In genomic region chr6:127401419-127401818, GRCm38 (mm10) we compare ENCODE assay signal across 24 mouse cellular contexts. TPM values are rescaled to one million over a fixed set of nuclear protein-coding genes. Genes with fewer than 3 reads are reported as not detected.
DNase-seq lines count a peak whose midpoint lies in the region; ATAC-seq and TF ChIP-seq lines count a peak whose summit lies in the region.
"Had no signal": no experiment of that assay in that cellular context is flagged by ENCODE, and none has a peak within 500 bp of the region (broad histone marks: within the 10 kb centered on the region; RNA-seq: fewer than 3 reads in every experiment).

No protein-coding gene starts in this region.

- H3K27me3 ChIP-seq in forebrain, embryonic 13.5 days, result no peaks in the 10 kb centered on the region
- no peaks in the 10 kb centered on the region for H3K27me3 ChIP-seq in forebrain, embryonic 14.5 days (replicated peaks; ENCODE audit: control insufficient read depth, insufficient read depth, low read length)
- H3K27me3 ChIP-seq in CH12.LX (replicated peaks), result no peaks in the 10 kb centered on the region
- H3K27me3 ChIP-seq in hindbrain, embryonic 16.5 days (replicated peaks; ENCODE audit: control insufficient read depth, insufficient read depth, low read length), result no peaks in the 10 kb centered on the region; the same call in 1 of the 2 replicates
- H3K27me3 ChIP-seq in hindbrain, embryonic 11.5 days (ENCODE audit: control insufficient read depth, insufficient read depth, low read length), result no peaks in the 10 kb centered on the region
- H3K27me3 ChIP-seq: embryonic facial prominence, embryonic 15.5 days; hindbrain, embryonic 13.5 days had no signal

- TF ChIP-seq CTCF in CH12.LX (conservative IDR thresholded peaks at IDR 0.05 in 1 of 2, IDR thresholded peaks at IDR 0.05 in 1 of 2; ENCODE audit: low read depth in 2 of 2, low read length in 2 of 2), result no peak

- peak overlapping the region; percentile 31; the same call in 1 of the 2 replicates for H3K27ac ChIP-seq in forebrain, embryonic 13.5 days
- no peak overlapping the region for H3K27ac ChIP-seq in forebrain, embryonic 14.5 days (ENCODE audit: low read depth, low read length)
- no peak overlapping the region for H3K27ac ChIP-seq in CH12.LX (ENCODE audit: insufficient read depth, low read depth)
- no peak overlapping the region for H3K27ac ChIP-seq in hindbrain, embryonic 16.5 days (ENCODE audit: low read depth, low read length)
- H3K27ac ChIP-seq in hindbrain, embryonic 11.5 days (ENCODE audit: low read depth, low read length), result no peak overlapping the region
- H3K27ac ChIP-seq: embryonic facial prominence, embryonic 15.5 days; hindbrain, embryonic 13.5 days; hindbrain, postnatal 0 days had no signal

- no peaks in the 10 kb centered on the region for H3K9me3 ChIP-seq in forebrain, embryonic 13.5 days (replicated peaks)
- H3K9me3 ChIP-seq in forebrain, embryonic 14.5 days (replicated peaks; ENCODE audit: control insufficient read depth, low read length), result no peaks in the 10 kb centered on the region
- H3K9me3 ChIP-seq in CH12.LX (replicated peaks; ENCODE audit: low read length), result no peaks in the 10 kb centered on the region
- no peaks in the 10 kb centered on the region for H3K9me3 ChIP-seq in hindbrain, embryonic 16.5 days (ENCODE audit: control insufficient read depth, low read length)
- H3K9me3 ChIP-seq in hindbrain, embryonic 11.5 days (ENCODE audit: control insufficient read depth, low read length), result no peaks in the 10 kb centered on the region
- H3K9me3 ChIP-seq: embryonic facial prominence, embryonic 15.5 days; G1E; hindbrain, embryonic 13.5 days had no signal

- no peaks in the 10 kb centered on the region for H3K79me2 ChIP-seq in CH12.LX (replicated peaks; ENCODE audit: control insufficient read depth, extremely low read depth, insufficient read depth, poor library complexity, severe bottlenecking)

- TF ChIP-seq RAD21 in CH12.LX (IDR thresholded peaks at IDR 0.05; ENCODE audit: low read depth, low read length), result no peak

- no peak overlapping the region for H3K9ac ChIP-seq in forebrain, embryonic 13.5 days
- H3K9ac ChIP-seq in forebrain, embryonic 14.5 days (ENCODE audit: low read length), result no peak overlapping the region
- H3K9ac ChIP-seq in CH12.LX (ENCODE audit: insufficient read depth, low read depth), result no peak overlapping the region
- no peak overlapping the region for H3K9ac ChIP-seq in hindbrain, embryonic 16.5 days (ENCODE audit: low read depth, low read length)
- H3K9ac ChIP-seq in hindbrain, embryonic 11.5 days (ENCODE audit: low read depth, low read length), result no peak overlapping the region
- H3K9ac ChIP-seq: embryonic facial prominence, embryonic 15.5 days; hindbrain, embryonic 13.5 days had no signal

- H3K36me3 ChIP-seq in forebrain, embryonic 13.5 days (ENCODE audit: poor library complexity, severe bottlenecking), result no peaks in the 10 kb centered on the region
- no peaks in the 10 kb centered on the region for H3K36me3 ChIP-seq in forebrain, embryonic 14.5 days (ENCODE audit: control insufficient read depth, insufficient read depth, low read length)
- H3K36me3 ChIP-seq in CH12.LX (replicated peaks in 1 of 2; ENCODE audit: control insufficient read depth in 1 of 2, insufficient read depth in 1 of 2, low read length in 1 of 2), result no peaks in the 10 kb centered on the region
- H3K36me3 ChIP-seq in hindbrain, embryonic 16.5 days (ENCODE audit: control insufficient read depth, insufficient read depth, low read length), result no peaks in the 10 kb centered on the region
- H3K36me3 ChIP-seq in hindbrain, embryonic 11.5 days (ENCODE audit: control insufficient read depth, insufficient read depth, low read length), result no peaks in the 10 kb centered on the region
- H3K36me3 ChIP-seq: embryonic facial prominence, embryonic 15.5 days; G1E; hindbrain, embryonic 13.5 days had no signal

- no peak for TF ChIP-seq POLR2A in CH12.LX (IDR thresholded peaks at IDR 0.05; ENCODE audit: low read depth, low read length)

- no peak for ATAC-seq in forebrain, embryonic 13.5 days
- ATAC-seq in forebrain, embryonic 14.5 days, result no peak
- no peak for ATAC-seq in hindbrain, embryonic 16.5 days
- no peak for ATAC-seq in hindbrain, embryonic 11.5 days (ENCODE audit: low FRiP score)
- ATAC-seq: activated CD4-positive, CD25-positive, alpha-beta regulatory T cell, adult 4 months; hindbrain, postnatal 0 days; intestine, postnatal 0 days had no signal

- in situ Hi-C loops in CH12.LX (cut with MboI; ENCODE audit: low pct_ligation_motif_present, low pct_unique_long_range_greater_than_20kb, low sequenced_read_pairs), result no loop called here

- no peak overlapping the region for H3K4me3 ChIP-seq in forebrain, embryonic 13.5 days
- H3K4me3 ChIP-seq in forebrain, embryonic 14.5 days (ENCODE audit: low read depth, low read length), result no peak overlapping the region
- no peak overlapping the region for H3K4me3 ChIP-seq in CH12.LX (replicated peaks in 1 of 3; ENCODE audit: low read depth in 2 of 3, low read length in 2 of 3, poor library complexity in 1 of 3)
- no peak overlapping the region for H3K4me3 ChIP-seq in hindbrain, embryonic 16.5 days (ENCODE audit: low read length)
- H3K4me3 ChIP-seq in hindbrain, embryonic 11.5 days (ENCODE audit: low read depth, low read length), result no peak overlapping the region
- H3K4me3 ChIP-seq: embryonic facial prominence, embryonic 15.5 days; hindbrain, embryonic 13.5 days had no signal

- peak; percentile 55; the same call in 1 of the 2 replicates for TF ChIP-seq EP300 in CH12.LX (IDR thresholded peaks at IDR 0.05; ENCODE audit: low read length)

- H3K4me1 ChIP-seq in forebrain, embryonic 13.5 days, result peaks cover 48% of the 10 kb centered on the region
- peaks cover 25% of the 10 kb centered on the region for H3K4me1 ChIP-seq in forebrain, embryonic 14.5 days (ENCODE audit: control insufficient read depth, insufficient read depth, low read length)
- peaks cover 8 to 70% of the 10 kb centered on the region in 2 experiments for H3K4me1 ChIP-seq in CH12.LX (ENCODE audit: control insufficient read depth in 1 of 2, insufficient read depth in 2 of 2)
- peaks cover 7% of the 10 kb centered on the region; the same call in 1 of the 2 replicates for H3K4me1 ChIP-seq in hindbrain, embryonic 16.5 days (ENCODE audit: control insufficient read depth, insufficient read depth, low read depth, low read length)
- peaks cover 7% of the 10 kb centered on the region; the same call in 1 of the 2 replicates for H3K4me1 ChIP-seq in hindbrain, embryonic 11.5 days (replicated peaks; ENCODE audit: control insufficient read depth, insufficient read depth, low read length)

- no peak overlapping the region for H3K4me2 ChIP-seq in forebrain, embryonic 13.5 days
- H3K4me2 ChIP-seq in forebrain, embryonic 14.5 days (ENCODE audit: low read length), result no peak overlapping the region
- no peak overlapping the region; the same call in 1 of the 2 replicates for H3K4me2 ChIP-seq in CH12.LX (ENCODE audit: insufficient read depth, low read depth, poor library complexity, severe bottlenecking)
- H3K4me2 ChIP-seq in hindbrain, embryonic 16.5 days (ENCODE audit: low read length), result no peak overlapping the region
- H3K4me2 ChIP-seq in hindbrain, embryonic 11.5 days (replicated peaks; ENCODE audit: low read depth, low read length), result no peak overlapping the region
- H3K4me2 ChIP-seq: embryonic facial prominence, embryonic 15.5 days; heart, embryonic 11.5 days; hindbrain, embryonic 13.5 days had no signal

- WGBS in forebrain, embryonic 13.5 days, result 43% methylated on average over 3 of the region's 3 CpGs
- 52% methylated on average over 3 of the region's 3 CpGs for WGBS in forebrain, embryonic 14.5 days
- whole genome bisulfite sequencing in hindbrain, embryonic 16.5 days, result 56% methylated on average over 3 of the region's 3 CpGs
- 77% methylated on average over 3 of the region's 3 CpGs for WGBS in hindbrain, embryonic 11.5 days

- no peak for DNase-seq in forebrain, embryonic 14.5 days (ENCODE audit: low spot score)
- peak; percentile 23 for DNase-seq in CD4-positive helper T cell, adult 2 months (ENCODE audit: low read depth, low spot score)
- DNase-seq in CH12.LX (ENCODE audit: extremely low read depth), result peak; percentile 53
- peak; percentile 45 for DNase-seq in induced T-regulatory cell, adult 2 months (ENCODE audit: low read depth)
- DNase-seq in ovary, adult 18-20 months (ENCODE audit: low spot score), result no peak
- no peak for DNase-seq in hindbrain, embryonic 11.5 days (ENCODE audit: low spot score)
- DNase-seq: adrenal gland, adult 8-10 months; adrenal gland, postnatal 25 days; cerebellum, adult 11-12 months; cerebellum, adult 8-10 months; cerebellum, postnatal 10 days; cerebellum, postnatal 36 days; embryo, embryonic 11 days; gastrocnemius, postnatal 10 days; gastrocnemius, postnatal 36 days had no signal

- dilution Hi-C loops in CH12.LX (cut with MboI; ENCODE audit: extremely low pct_ligation_motif_present, extremely low pct_unique_long_range_greater_than_20kb, low sequenced_read_pairs), result no loop called here

TF ChIP-seq in CH12.LX, 34 proteins besides CTCF, POLR2A, EP300 and RAD21 (continues in another document):
- TF ChIP-seq ETS1 (conservative IDR thresholded peaks at IDR 0.05; ENCODE audit: low read depth, low read length) (peak; percentile 45), KAT2A (IDR thresholded peaks at IDR 0.05; ENCODE audit: insufficient replicate concordance, low read length) (no peak), E2F4 (IDR thresholded peaks at IDR 0.05; ENCODE audit: insufficient replicate concordance, low read depth, low read length) (no peak), MXI1 (IDR thresholded peaks at IDR 0.05; ENCODE audit: low read depth, low read length) (no peak), NELFE (IDR thresholded peaks at IDR 0.05; ENCODE audit: low read depth, low read length) (no peak), PAX5 (IDR thresholded peaks at IDR 0.05; ENCODE audit: low read length) (no peak), MAZ (IDR thresholded peaks at IDR 0.05; ENCODE audit: low read depth, low read length) (no peak), USF1 (IDR thresholded peaks at IDR 0.05; ENCODE audit: low read depth, low read length) (no peak), CHD2 (IDR thresholded peaks at IDR 0.05; ENCODE audit: low read length) (no peak), TCF12 (IDR thresholded peaks at IDR 0.05; ENCODE audit: low read depth, low read length) (no peak), BHLHE40 (IDR thresholded peaks at IDR 0.05; ENCODE audit: low read depth, low read length) (peak; percentile 51; the same call in 1 of the 2 replicates), MAFK (IDR thresholded peaks at IDR 0.05; ENCODE audit: insufficient replicate concordance, low read length) (no peak), USF2 (conservative IDR thresholded peaks at IDR 0.05; ENCODE audit: low read depth, low read length) (no peak)

RNA-seq across cellular contexts. Expression of gene Parp11, which starts 45.2 kb away (rescaled TPM):
- polyA plus RNA-seq in forebrain, embryonic 13.5 days (2015; fragmentation: Nextera tagmentation; extraction: Ambion mirVana), result 74.4 and 77.3 TPM in 2 replicates
- 83.3 and 90.2 TPM in 2 replicates for polyA plus RNA-seq in forebrain, embryonic 14.5 days (2014; fragmentation: Nextera tagmentation; extraction: Ambion mirVana)
- total RNA-seq in CH12.LX (2012; rRNA removed) (8.9 and 9.2 TPM in 2 replicates), CH12.LX (2014; rRNA removed) (7.2 and 9.7 TPM in 2 replicates)
- polyA plus RNA-seq in CH12.LX (2012; ENCODE audit: insufficient read length, low read depth), result 10.4 and 11.4 TPM in 2 replicates
- 69.2 and 80.6 TPM in 2 replicates for polyA plus RNA-seq in hindbrain, embryonic 16.5 days (2015; fragmentation: Nextera tagmentation; extraction: Ambion mirVana)
- polyA plus RNA-seq in hindbrain, embryonic 11.5 days (2014; fragmentation: Nextera tagmentation; extraction: Ambion mirVana), result 59.7 and 61.1 TPM in 2 replicates

Comparison
In these comparisons a context has a peak if more than half of its experiments do, and no peak if none do; other contexts are left out.
1. DNase-seq: peak in CD4-positive helper T cell, adult 2 months (single experiment), CH12.LX (single experiment) and induced T-regulatory cell, adult 2 months (single experiment); none in forebrain, embryonic 14.5 days (single experiment), ovary, adult 18-20 months (single experiment) and hindbrain, embryonic 11.5 days (single experiment).